In genomic region chr14:54300676-54301075, GRCm38 (mm10) we compare ENCODE assay signal across 22 mouse cellular contexts. TPM values are rescaled to one million over a fixed set of nuclear protein-coding genes. Genes with fewer than 3 reads are reported as not detected.
"Had no signal": no experiment of that assay in that cellular context is flagged by ENCODE, and none has a peak within 500 bp of the region (broad histone marks: within the 10 kb centered on the region; RNA-seq: fewer than 3 reads in every experiment).

No protein-coding gene starts in this region.

- H3K27ac ChIP-seq: limb, embryonic 15.5 days; liver, embryonic 15.5 days; midbrain, embryonic 13.5 days; neural tube, embryonic 15.5 days; stomach, embryonic 15.5 days had no signal

- H3K4me1 ChIP-seq: limb, embryonic 15.5 days; liver, embryonic 15.5 days; midbrain, embryonic 13.5 days; neural tube, embryonic 15.5 days; stomach, embryonic 15.5 days had no signal

- DNase-seq: kidney, adult 8-10 months; kidney, postnatal 25 days; lung, adult 2 months; retina, postnatal 1 day; right cerebral cortex, postnatal 4 days; spleen, adult 18-20 months; thymus, adult 18-20 months; thymus, postnatal 25 days had no signal

- H3K36me3 ChIP-seq: limb, embryonic 15.5 days; liver, embryonic 15.5 days; midbrain, embryonic 13.5 days; neural tube, embryonic 15.5 days; stomach, embryonic 15.5 days had no signal

- H3K27me3 ChIP-seq: limb, embryonic 15.5 days; liver, embryonic 15.5 days; midbrain, embryonic 13.5 days; neural tube, embryonic 15.5 days; stomach, embryonic 15.5 days had no signal

- H3K4me3 ChIP-seq: limb, embryonic 15.5 days; liver, embryonic 15.5 days; midbrain, embryonic 13.5 days; myocyte; neural tube, embryonic 15.5 days; stomach, embryonic 15.5 days had no signal

RNA-seq across cellular contexts. Expression of gene Olfr49, which starts 15.9 kb away (rescaled TPM):
- total RNA-seq: layer of hippocampus, postnatal 25 days; left cerebral cortex, adult 8-10 months; left cerebral cortex, postnatal 25 days; megakaryocyte progenitor cell, adult 5-6 weeks had no signal
- polyA plus RNA-seq: kidney, embryonic 16.5 days; limb, embryonic 11.5 days; limb, embryonic 15.5 days; liver, embryonic 15.5 days; lung, adult 2 months; midbrain, embryonic 13.5 days; myocyte; neural tube, embryonic 11.5 days; neural tube, embryonic 15.5 days; stomach, embryonic 15.5 days; urinary bladder, adult 2 months had no signal
